Mouse (Mus musculus): ENCODE measurements at regions not wholly inside any gene's neighbourhood (a gene's known extent, or its start where the extent isn't known, plus 50 kb on each side); places are given as distances from the start of the nearest gene placed in this dataset.

- intact Hi-C loops (cut with DNase I), result no loop called here
- no peak for DNase-seq
Observed at GRCm38 (mm10) chr14:119966666-119967065, 75.6 kb downstream of the Oxgr1 start.

GRCm38 (mm10) chr14:119965842-119966483 lies 76.3 kb downstream of the Oxgr1 start:
- intact Hi-C loops (cut with DNase I), result no loop called here
- DNase-seq, result peak in 1 of 2 experiments; percentile 6

- no peak for DNase-seq
- intact Hi-C loops (cut with DNase I), result no loop called here
Observed at GRCm38 (mm10) chr14:119963741-119964140, 78.5 kb downstream of the Oxgr1 start.

DNA sequence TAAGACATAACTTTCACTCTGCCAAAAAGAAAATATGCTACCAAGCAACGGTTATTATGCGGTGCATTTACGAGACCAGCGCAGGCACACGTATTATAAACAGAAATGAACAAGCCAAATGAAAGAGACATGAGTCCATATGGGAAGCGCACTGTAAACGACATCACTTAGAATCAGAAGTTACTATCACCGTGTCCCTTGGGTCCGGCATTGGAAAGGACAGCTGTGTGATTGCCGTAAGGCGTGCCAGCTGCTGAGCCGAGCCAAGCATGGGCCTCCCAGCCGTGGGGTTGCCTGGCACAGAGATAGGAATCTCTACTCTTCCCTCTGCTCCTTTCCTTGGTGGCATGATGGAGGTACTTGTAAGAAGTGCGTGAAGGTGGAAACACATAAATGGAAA lies 88.4 kb downstream of the Oxgr1 start:
- DNase-seq, result no peak
- intact Hi-C loops (cut with DNase I), result no loop called here

GRCm38 (mm10) chr14:119952877-119953624 lies 89.2 kb downstream of the Oxgr1 start:
- no peak for DNase-seq
- intact Hi-C loops (cut with DNase I), result no loop called here
